Mouse (Mus musculus) central nervous system, embryonic 11.5 days (tissue): ENCODE results near the gene Nemf. TPM values are rescaled to one million over a fixed set of nuclear protein-coding genes. Genes with fewer than 3 reads are reported as not detected.

Experiments used
- polyA plus RNA-seq: library from polyadenylated mRNA; depleted of rRNA; stranded (reverse); fragments of >200 nt; gene quantifications from 2 replicates; pipeline ENCODE4 v1.2.3, GENCODE M21; 2012; rRNA removed

The Nemf gene
- polyA plus RNA-seq = 39.4 and 48.0 TPM in 2 replicates

DNA sequence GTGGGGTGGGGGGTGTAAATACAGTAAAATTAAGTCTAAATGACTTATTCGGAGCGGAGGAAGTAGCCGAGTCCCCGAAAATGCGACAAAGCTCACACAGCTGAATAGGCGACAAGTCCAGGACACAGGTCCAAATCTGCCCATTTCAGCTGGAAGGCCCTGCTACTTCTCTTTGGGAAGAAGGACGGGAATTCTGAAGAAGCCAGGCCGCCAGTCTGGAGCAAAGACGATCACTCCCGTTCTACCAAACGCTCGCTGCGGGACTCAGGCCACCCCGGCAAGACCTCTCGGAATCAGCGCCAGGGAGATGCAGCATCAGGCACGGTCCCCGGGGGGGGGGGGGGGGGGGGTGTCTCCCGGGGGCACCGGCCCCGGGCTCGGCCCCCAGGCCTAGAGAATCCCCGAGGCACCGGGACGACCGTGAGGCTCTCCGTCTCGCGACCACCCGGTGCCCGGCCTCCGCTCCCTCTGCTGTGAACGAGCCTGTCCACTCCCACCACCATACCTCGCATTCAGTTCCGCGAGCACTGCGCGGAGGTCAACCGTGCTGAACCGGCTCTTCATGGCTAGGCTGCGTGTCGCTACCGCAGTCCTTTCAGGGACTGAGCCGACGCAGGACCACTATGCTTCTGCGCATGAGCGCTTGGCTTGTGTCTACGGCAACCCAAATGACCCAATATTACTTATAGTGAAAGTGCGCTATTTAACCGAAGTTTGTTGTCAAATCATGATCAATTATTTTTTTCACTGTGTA lies at the start of gene Nemf:
Gene Nemf, minus strand, starts transcription at position 620 of the 754 bp plus-strand sequence.

DNA sequence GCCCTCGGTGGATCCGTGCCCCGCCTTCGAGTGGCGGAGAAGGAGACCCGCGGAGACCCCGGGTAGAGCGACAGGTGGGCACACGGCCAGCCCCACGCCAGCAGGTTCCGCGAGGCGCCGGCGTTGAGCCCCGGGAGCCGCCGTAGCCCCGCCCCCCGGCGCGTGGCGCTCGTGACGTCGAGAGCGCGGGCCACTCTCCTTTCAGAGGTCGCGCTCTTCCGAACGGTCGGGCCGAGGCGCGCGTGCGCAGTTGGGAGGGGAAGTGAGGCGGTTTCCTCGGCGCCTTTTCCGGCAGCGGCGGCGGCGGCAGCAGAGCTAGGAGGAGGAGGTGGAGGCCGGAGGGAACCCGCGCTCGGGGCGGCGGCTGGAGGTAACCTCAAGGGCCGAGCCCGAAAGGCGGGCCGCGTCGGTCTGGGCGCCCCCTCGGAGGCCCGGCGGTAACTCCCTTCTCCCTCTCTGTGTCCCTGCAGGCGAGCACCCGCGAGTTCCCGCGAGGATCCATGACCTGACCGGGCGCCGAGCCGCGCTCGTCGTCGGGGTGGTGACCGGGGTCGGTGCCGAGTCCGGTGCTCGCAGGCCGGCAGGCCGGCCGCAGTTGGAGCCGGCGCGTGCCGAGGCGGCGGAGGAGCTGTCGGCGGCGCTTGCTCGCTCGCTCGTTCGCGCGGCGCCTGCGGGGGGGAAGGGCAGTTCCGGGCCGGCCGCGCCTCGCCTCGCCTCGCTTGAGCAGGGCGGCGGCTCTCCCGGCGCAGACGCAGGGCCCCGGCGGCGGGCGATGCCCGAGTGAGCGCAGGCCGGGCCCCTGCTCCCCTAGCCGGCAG lies 15.1 kb upstream of the Nemf start, which contains the start of the genes Arf6 and Gm9887:
Gene Arf6, plus strand, starts transcription at position 297 of the 818 bp plus-strand sequence.
Gene Gm9887, minus strand, starts transcription at position 605 of the 818 bp plus-strand sequence.

DNA sequence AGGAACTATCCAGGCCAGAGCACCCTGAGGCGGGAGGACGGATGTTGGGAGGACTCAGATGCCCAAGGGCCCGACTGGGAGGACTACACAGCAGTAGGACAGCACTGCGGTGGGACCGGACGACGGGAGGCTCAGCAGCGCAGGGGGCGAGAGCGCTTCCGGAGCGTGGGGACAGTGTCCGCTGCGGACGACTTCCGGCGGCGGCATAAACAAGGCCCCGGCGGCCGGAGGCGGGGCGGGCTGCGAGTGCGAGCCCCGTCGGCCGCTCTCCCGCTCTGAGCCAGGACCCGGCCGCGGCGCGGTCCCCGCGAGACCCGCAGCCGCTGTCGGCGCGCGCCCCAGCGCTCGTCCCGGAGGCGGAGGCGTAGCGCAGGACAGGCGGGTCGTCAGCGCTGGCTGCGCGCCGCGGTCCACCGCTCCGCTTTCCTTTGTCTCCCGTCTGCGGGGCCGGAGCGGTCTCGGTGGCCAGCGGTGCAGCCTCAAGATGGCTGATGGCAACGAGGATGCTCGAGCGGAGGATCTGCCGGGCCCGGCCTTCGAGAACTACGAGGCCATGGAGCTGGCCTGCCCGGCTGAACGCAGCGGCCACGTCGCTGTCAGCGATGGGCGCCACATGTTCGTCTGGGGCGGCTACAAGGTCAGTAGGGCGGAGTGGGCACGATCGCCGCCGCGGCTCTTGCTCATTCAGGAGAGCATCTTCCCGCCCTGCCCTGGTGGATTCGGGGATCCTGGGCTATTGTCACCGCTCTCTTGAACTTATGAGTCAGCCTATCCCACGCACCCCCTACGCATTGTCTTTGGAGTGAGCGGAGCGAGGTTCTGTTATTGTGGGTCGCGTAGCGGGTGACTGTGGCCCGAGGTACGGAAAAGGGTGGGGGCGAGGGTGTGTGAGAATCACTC lies 60.2 kb downstream of the Nemf start, which contains the start of gene Klhdc2:
Gene Klhdc2, plus strand, starts transcription at position 171 of the 900 bp plus-strand sequence.

Other genes starting within 250 kb of the Nemf start
- 1,183 and 2,440 TPM in 2 replicates for gene Rps29, start 198.0 kb downstream of the Nemf start, polyA plus RNA-seq
- gene Lrr1, start 188.4 kb downstream of the Nemf start, polyA plus RNA-seq = 18.2 and 28.2 TPM in 2 replicates
- gene Rpl36al, start 173.1 kb downstream of the Nemf start, polyA plus RNA-seq = 616 and 663 TPM in 2 replicates
- 20.3 and 21.5 TPM in 2 replicates for gene Mgat2, start 173.0 kb downstream of the Nemf start, polyA plus RNA-seq
- 9.7 and 17.6 TPM in 2 replicates for gene Gm49383, start 160.1 kb downstream of the Nemf start, polyA plus RNA-seq
- 7.2 and 9.8 TPM in 2 replicates for gene Dnaaf2, start 158.7 kb downstream of the Nemf start, polyA plus RNA-seq
- gene Gm49384, start 152.9 kb downstream of the Nemf start, polyA plus RNA-seq = 14.6 and 18.5 TPM in 2 replicates
- gene Pole2, start 129.0 kb downstream of the Nemf start, polyA plus RNA-seq = 21.5 and 37.2 TPM in 2 replicates
- gene Klhdc1, start 116.0 kb downstream of the Nemf start, polyA plus RNA-seq = 1.5 and 2.0 TPM in 2 replicates
- gene Klhdc2, start 60.5 kb downstream of the Nemf start, polyA plus RNA-seq = 123 and 152 TPM in 2 replicates
- 72.5 and 100 TPM in 2 replicates for gene Arf6, start 15.0 kb upstream of the Nemf start, polyA plus RNA-seq
- 0.22 and 0.74 TPM in 2 replicates for gene Gm9887, start 15.3 kb upstream of the Nemf start, polyA plus RNA-seq
- 17.6 and 19.3 TPM in 2 replicates for gene Vcpkmt, start 225.9 kb upstream of the Nemf start, polyA plus RNA-seq